Mouse (Mus musculus): ENCODE measurements around the gene Olfr9. TPM values are rescaled to one million over a fixed set of nuclear protein-coding genes. Genes with fewer than 3 reads are reported as not detected.

Gene Olfr9
- polyA plus RNA-seq (2017; shearing (Covaris generic)) = not detected

GRCm38 (mm10) chr10:128989131-128989530 is at the start of gene Olfr9:
Gene Olfr9 (plus strand): TSS chr10:128989431.

GRCm38 (mm10) chr10:128960590-128961584 is 28.3 kb upstream of the Olfr9 start, which contains the start of gene Mettl7b:
Gene Mettl7b (minus strand): TSS chr10:128960988.

GRCm38 (mm10) chr10:129010288-129010841 is 21.1 kb downstream of the Olfr9 start, which contains the start of gene Olfr763:
Gene Olfr763 (plus strand): TSS chr10:129010791.

GRCm38 (mm10) chr10:129039796-129040195 is 50.6 kb downstream of the Olfr9 start, which contains the start of gene Olfr764-ps1:
Gene Olfr764-ps1 (minus strand): TSS chr10:129039896.

Other genes with a start within 250 kb of the Olfr9 start
- 706 TPM for gene Dgka, start 244.6 kb upstream of the Olfr9 start, polyA plus RNA-seq (2017; shearing (Covaris generic))
- gene Pym1, start 241.5 kb upstream of the Olfr9 start, polyA plus RNA-seq (2017; shearing (Covaris generic)) = 31.6 TPM
- gene Mmp19, start 198.5 kb upstream of the Olfr9 start, polyA plus RNA-seq (2017; shearing (Covaris generic)) = not detected
- gene Dnajc14, start 185.4 kb upstream of the Olfr9 start, polyA plus RNA-seq (2017; shearing (Covaris generic)) = 136 TPM
- gene Tmem198b, start 185.1 kb upstream of the Olfr9 start, polyA plus RNA-seq (2017; shearing (Covaris generic)) = 6.1 TPM
- gene Sarnp, start 172.1 kb upstream of the Olfr9 start, polyA plus RNA-seq (2017; shearing (Covaris generic)) = 149 TPM
- gene Ormdl2, start 167.8 kb upstream of the Olfr9 start, polyA plus RNA-seq (2017; shearing (Covaris generic)) = 89.2 TPM
- gene Gdf11, start 97.7 kb upstream of the Olfr9 start, polyA plus RNA-seq (2017; shearing (Covaris generic)) = 1.2 TPM
- 1.2 TPM for gene Cd63, start 88.4 kb upstream of the Olfr9 start, polyA plus RNA-seq (2017; shearing (Covaris generic))
- gene Rdh5, start 66.5 kb upstream of the Olfr9 start, polyA plus RNA-seq (2017; shearing (Covaris generic)) = 21.9 TPM
- gene Bloc1s1, start 65.4 kb upstream of the Olfr9 start, polyA plus RNA-seq (2017; shearing (Covaris generic)) = 196 TPM
- gene Itga7, start 55.6 kb upstream of the Olfr9 start, polyA plus RNA-seq (2017; shearing (Covaris generic)) = 9.1 TPM
- not detected for gene Mettl7b, start 28.4 kb upstream of the Olfr9 start, polyA plus RNA-seq (2017; shearing (Covaris generic))
- not detected for gene Olfr763, start 21.4 kb downstream of the Olfr9 start, polyA plus RNA-seq (2017; shearing (Covaris generic))
- not detected for gene Olfr764-ps1, start 50.5 kb downstream of the Olfr9 start, polyA plus RNA-seq (2017; shearing (Covaris generic))
- not detected for gene Olfr765, start 60.6 kb downstream of the Olfr9 start, polyA plus RNA-seq (2017; shearing (Covaris generic))
- not detected for gene Olfr766-ps1, start 79.5 kb downstream of the Olfr9 start, polyA plus RNA-seq (2017; shearing (Covaris generic))
- not detected for gene Olfr767, start 93.5 kb downstream of the Olfr9 start, polyA plus RNA-seq (2017; shearing (Covaris generic))
- gene Olfr768, start 109.9 kb downstream of the Olfr9 start, polyA plus RNA-seq (2017; shearing (Covaris generic)) = not detected
- not detected for gene Olfr769, start 128.4 kb downstream of the Olfr9 start, polyA plus RNA-seq (2017; shearing (Covaris generic))
- gene Olfr770, start 149.6 kb downstream of the Olfr9 start, polyA plus RNA-seq (2017; shearing (Covaris generic)) = not detected
- not detected for gene Olfr771, start 175.3 kb downstream of the Olfr9 start, polyA plus RNA-seq (2017; shearing (Covaris generic))
- not detected for gene Olfr772, start 188.5 kb downstream of the Olfr9 start, polyA plus RNA-seq (2017; shearing (Covaris generic))
- gene Olfr773, start 198.0 kb downstream of the Olfr9 start, polyA plus RNA-seq (2017; shearing (Covaris generic)) = not detected
- not detected for gene Olfr774, start 246.8 kb downstream of the Olfr9 start, polyA plus RNA-seq (2017; shearing (Covaris generic))